Mouse (Mus musculus) layer of hippocampus, adult 9-10 months (tissue): ENCODE data around the gene Lrp6.

ENCODE experiments used
- DNase-seq: peaks from one replicate; pipeline ENCODE4 v3.0.0; 2022; ENCODE audit warnings: low spot score

The Lrp6 gene

DNA sequence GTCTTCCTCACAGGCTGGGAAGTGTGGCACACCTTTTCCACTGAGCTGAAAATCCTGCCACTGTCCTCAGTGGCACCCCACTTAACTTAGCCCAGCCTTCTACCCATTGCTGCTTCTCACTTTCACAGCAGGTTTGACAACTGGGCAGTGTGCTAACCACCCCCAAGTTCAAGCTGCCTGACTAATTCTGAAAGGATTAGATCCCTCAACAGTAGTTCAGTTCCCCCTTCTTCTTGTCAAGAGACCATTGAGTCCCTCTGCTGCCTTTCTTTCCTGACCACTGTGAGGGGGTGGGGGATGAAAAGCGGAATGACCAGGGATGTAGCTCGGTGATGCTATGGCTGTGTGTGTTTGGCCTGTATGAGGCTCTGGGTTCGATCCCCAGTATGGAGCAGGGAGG is 133.5 kb downstream of the Lrp6 start:
- DNase-seq, result no peak

DNA sequence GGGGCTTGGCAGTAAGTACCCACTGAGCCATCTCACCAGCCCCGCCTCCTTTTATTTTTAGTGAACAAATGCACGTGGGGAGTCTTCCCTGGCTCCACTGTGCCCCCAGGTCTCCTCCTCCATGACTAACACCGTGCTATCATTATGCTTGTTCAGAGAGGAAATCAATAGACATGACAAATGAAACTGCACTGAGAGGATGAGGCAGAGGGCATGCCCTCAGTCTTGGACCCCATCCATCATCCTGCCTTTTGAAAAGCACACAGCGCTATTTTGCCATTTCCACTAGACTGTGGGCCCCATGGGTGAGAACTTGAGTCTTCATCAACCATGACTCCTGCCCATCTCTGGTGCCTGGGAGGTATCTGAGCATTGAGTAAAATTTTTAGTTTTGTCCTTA is 135.2 kb downstream of the Lrp6 start:
- DNase-seq, result no peak

DNA sequence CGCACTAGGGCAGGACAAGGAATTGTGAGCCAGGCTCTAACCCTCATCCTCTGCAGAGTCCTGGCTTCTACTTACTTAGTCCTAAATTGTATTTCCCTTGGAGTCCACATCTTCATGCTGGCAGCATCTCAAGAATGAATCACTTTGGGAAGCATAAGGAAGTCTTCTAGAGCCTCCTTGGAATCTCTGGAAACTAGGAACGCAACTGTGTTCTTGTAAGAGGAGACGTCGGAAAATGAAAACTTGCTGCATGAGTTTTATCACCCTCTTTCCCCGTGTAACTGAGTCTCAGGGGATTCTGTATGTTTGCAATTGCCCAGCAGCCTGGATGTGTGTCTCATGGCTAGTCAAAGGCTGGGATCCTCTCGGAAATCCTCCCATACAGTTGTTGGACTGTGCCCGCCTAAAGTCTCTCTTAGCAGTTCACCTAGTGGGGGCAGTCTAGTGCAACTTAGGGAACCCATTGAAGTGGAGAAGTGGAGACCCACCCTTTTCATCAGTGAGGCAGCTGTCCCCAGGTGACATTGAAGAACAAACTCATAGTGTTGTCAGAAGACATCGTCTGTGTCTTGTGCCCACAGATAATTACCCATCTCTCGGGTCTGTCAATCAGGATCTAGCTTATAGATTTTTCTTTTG is 136.5 kb downstream of the Lrp6 start:
- no peak for DNase-seq

DNA sequence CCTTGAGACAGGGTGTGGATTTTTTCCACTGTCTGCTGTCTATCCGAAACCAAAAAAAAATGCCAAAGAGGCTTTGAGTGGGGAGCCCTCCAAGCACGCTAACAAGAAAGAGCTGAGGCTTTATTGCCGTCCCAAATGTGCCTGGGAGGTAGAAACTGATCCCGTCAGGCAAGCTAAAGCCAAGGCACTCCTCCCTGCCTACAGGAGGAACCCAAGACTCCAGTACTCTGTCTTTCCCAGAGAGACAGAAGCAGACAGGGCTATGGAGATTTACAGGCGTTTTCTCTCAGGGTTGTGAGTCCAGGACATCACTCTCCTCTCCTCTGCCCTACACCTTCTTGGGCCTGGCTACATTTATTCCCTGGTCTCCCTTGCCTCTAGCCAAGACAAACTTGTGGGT is 138.3 kb downstream of the Lrp6 start:
- DNase-seq, result no peak

DNA sequence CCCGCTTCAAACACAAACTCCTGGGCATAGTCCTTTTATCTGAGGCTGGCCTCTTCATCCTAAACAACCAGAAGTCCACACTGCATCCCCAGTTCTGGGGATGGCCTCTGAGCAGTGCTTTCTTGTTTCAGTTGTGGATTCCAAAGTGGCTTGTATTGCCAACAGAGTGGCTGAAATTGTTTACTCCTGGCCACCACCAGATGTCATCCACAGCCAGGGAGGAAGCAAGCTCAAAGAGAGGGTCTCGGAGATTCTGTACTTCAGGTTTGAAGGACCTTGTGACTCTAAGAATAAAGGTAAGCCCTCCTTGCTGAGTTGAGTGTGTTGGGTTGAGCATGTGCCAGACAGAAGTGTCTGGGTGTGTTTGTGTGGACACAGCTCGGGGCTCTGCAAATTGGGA is 139.6 kb downstream of the Lrp6 start:
- DNase-seq, result no peak

DNA sequence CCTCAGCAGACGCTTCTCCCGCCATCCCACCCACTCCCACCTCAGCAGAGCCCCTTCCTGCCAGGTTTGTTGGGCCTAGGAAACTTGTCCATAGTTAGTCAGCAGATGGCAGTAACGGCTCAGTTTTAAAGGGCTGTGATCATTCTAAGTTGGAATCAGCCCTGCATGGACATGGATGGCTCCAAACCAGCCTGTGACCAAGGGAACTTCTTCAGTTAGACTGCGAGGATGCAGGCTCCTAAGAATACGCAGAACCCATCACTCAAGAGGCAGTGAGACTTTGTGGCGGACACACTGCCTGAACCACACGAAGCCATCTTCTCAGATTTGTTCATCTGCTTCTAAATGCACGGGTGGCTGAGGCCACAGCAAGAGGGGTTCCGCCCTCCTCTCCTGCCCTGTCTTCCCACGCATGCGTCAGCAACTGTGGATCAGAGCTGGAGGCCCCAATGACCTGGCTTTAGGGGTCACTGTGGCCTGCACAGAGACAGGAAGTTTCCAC is 141.5 kb downstream of the Lrp6 start:
- peak; percentile 54 for DNase-seq

DNA sequence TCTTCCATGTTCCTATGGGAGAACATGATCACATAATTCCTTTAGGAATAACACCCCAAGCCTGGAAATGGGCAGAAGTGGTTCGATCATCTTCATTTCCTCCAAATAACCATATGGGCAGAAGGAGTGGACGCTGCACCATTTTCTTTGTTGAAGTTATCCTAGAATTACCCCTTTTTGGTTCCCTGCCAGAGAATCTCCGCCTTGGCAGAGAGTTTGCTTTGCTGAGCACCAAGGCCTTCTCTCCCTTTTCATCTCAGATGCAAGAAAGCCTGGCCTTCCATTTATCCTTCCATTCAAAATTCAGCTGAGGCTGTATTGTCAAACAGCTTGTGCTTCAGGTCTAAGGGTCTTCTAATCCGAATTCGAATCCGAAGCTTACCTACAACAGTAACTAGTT is 144.8 kb downstream of the Lrp6 start:
- DNase-seq, result no peak

DNA sequence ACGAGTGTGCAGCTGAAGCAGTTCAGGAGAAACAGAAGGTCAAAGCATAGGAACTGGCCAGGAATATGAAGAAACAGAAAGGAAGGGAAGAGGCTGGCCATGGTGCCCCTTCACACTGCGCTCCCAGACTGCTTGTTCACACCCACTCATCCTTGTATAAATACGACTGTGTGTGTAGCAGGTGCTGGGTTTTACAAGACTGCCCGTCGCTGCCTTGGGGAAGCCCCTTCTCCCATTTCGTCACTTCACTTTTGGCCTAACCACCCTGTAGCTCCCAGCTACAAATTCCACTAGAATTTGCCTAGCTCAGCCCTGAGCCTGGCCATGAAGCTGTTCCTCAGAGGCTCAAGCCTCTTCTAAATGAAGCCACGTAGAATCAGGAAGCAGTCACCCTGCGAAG is 146.4 kb downstream of the Lrp6 start:
- no peak for DNase-seq

DNA sequence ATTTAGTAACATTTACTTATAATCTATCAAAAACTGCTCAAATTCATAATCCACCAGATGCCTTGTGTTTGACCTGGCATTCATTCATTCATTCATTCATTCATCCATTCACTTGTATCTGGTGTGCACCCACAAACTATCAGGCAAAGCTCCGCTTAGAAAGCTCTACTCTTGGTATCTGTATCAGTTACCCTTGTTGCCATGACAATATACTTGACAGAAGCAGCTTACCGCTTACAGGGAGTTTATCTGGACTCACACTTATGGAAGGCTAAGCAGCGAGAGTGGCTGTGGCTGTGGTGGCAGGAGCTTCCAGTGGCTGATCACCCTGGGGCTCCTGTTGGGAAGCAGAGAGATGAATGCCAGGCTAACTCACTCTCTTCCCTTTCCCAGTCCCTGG is 148.9 kb downstream of the Lrp6 start:
- no peak for DNase-seq

DNA sequence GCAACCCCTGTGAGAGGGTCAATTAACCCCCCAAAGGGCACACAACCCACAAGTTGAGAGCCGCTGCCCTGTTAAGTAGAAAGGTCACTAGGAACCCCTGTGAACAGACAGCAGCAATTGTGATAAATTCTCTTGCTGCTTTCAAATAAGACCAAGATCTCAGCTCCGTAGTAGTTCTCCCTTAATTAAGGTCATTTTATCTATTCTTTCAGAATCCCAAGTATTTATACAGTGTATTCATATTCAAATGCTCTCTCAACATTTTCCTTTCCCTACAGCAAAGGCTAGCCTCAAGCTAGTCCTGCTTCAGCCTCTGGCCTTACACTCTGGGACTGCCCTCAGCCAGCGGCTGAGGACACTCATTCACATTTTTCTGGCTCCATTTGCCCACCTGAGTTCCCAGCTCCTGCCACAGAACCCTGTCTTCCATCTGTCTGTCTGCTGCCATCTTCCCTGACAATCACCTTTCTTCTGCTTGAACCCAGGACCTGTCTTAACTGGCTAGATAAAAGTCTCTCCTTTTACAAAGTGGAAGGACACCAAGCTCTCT is 150.1 kb downstream of the Lrp6 start:
- DNase-seq, result no peak

DNA sequence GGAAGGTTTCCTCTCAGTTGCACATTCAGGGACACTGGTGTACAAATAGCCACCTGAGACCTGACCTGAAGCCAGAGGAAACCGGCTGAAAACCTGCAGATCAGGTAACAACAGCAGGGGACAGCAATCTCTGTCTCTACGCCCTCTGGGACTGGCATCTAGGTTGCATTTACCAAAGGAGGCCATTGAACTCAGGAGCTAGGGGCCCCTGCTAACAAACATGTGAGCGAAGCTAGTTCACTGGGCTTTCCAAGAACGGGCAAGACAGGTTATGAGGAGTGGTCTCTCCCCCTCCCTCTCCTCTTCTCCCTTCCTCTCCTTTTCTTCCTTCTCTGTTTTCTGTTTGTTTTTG is 152.3 kb downstream of the Lrp6 start:
- no peak for DNase-seq

DNA sequence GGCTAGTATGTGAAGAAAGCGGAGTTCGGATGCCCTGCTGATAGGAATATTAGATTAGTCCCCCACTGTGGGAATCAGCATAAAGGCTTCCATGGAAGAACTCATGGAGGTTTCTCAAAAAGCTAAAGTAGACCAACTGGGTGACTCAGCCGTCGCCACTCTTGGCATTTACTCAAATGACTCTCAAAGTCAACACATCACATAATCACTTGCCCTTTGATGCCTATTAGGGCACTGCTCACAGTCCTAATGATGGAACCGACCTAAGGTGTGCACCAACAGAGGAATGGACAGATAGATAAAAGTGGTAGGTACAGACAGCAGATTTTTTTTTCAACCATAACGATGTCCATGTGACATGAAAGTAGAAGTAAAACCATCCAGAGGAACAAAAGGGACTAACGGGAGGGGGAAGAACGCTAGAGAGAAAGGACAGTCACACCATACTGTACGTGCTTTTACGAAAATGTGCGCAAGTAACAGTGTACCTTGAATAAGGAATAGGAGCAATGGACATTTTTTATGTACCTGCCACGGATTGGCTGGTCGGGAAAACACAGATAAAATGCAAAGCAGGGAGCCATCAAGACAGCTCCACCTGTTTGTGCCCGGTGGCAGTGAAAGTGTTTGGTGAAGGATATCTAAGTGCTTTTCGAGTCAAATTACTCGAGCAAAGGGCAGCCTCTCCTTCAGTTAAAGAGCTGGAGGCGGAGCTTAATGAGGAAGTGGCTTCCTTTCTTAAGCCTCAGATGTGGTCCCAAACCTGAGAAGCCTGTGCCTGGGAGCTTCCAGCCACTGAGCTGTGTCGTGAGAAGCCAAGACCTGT is 152.8 kb downstream of the Lrp6 start:
- no peak for DNase-seq

DNA sequence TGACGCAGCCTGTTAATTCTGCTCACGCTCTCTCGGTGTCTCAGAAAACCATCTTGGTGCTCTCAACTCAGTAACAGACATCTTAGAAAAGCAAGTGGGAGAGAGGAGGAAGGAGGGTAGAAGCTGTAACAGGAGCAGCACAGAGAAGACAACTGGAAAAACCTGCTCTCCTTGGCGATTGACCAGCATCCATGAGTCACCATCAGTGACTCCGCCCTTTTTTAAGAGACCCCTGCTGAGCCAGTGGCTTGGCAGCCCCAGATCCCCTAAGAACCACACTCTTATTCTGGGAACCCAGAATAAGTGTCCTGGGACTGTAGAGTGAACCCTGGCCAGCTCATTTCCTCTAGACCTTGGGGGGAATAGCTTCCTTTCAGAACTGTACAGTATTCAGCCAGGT is 159.5 kb downstream of the Lrp6 start:
- DNase-seq, result no peak

DNA sequence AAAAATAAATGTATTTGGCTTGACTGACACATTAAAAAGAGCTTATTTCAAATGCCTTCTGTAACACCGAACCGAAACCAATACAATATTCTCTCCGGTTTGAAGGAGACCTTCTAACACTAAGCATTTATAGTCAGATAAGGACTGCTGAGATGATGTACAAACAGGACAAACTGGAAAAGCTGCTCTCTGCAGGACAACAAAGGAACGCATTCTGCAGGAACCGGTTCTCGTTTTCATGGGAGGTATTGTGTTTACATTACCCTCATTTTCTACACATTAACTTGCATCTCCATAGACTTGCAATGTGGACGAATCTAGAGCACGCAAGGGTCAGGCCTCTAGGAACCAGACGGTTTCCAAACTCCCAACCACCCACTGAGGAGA is 163.1 kb downstream of the Lrp6 start:
- DNase-seq, result no peak

DNA sequence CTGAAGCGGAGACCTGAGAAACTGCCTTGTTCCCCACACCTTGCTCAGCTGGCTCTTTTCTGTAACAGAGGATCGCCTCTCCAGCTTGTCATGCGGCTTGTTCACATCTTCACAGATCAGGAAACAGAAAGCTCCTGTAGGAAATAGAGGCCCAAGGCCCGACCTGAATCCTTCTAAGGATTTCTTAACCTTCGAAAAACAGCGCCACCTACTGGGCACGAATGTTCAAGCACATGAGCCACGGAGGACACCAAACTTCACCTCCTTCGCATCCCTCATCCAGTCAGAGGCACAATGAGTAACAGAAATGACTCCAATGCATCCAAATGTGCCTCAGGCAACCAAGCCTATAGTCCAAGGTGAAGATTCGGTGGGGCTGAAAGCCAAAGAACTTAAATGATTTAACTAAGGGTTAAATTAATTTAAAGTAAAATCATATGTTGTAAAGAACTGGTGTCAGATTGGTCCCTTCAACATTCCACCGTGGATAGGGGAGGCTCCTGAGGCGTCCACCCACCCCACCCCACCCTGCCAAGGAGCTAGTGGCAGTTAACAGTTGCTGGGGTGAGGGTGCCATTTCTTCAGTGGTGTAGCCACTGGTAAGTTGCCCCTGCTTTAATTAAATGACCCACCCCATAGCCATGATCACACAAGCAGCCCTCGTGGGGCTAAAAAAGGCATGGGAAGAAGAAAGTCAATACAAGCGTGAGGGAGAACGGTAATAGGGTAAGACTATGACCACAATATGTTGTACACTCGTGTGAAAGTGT is 163.7 kb downstream of the Lrp6 start:
- DNase-seq, result peak; percentile 31
